Mouse (Mus musculus): Measurements from ENCODE around the gene Adcy5.

Gene Adcy5

DNA sequence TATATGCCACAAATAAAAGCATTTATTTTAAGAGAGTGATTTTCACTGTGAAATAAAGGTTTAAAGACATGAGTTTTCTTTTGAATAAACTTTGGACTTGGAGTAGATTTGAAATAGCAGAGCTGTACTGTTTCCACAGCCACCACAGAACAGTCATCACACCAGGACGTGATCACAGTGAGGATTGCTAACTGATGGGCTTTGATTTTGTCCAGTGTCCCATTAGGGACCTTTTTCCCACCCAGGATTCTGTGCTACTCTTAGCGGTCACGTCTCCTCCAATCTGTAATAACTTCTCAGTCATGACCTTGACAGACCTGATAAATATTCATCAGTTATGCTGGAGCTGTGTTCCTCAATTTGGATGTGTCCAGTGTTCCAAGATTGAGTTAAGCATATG lies 160.8 kb downstream of the Adcy5 start:
- no peak for DNase-seq (ENCODE audit: extremely low spot score, low spot score)

DNA sequence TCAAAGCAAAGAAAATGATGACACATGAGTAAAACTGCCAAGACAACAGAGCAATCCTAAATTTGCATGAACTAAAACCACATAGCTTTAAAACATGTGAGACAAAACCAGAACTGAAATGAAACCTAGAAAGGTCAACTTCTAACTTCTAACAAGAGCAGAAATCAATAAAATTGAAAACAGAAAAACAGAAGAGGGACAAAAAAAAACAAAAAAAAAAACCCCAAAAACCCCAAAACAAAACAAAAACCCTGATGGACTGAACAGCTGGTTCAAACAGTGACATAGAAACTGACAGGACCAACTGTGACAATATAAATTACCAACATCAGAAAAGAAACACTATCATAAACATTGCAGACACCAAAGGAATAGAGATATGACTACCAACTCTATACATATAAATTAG lies 162.2 kb downstream of the Adcy5 start:
- DNase-seq (ENCODE audit: extremely low spot score, low spot score), result no peak

GRCm38 (mm10) chr16:35317460-35317859 lies 162.8 kb downstream of the Adcy5 start:
- no peak for DNase-seq (ENCODE audit: extremely low spot score, low spot score)

DNA sequence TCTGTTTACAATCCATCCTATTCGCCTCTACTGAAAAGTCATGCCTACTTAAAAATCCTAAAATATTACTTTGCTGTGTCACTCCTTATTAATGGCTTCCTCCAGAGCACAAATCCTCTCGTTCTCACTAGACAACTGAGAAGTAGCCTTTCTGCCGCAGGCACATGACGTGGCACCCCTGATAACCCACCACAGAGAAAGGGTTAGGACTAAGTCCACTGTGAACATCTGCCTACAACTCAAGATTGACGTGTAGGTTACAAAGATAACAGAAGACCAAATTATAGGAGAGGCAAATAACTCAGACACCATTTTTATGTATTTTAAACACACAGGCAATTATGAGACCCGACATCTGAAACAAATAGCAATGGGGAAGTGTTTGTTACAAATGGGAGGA lies 163.7 kb downstream of the Adcy5 start:
- DNase-seq (ENCODE audit: extremely low spot score, low spot score), result no peak

DNA sequence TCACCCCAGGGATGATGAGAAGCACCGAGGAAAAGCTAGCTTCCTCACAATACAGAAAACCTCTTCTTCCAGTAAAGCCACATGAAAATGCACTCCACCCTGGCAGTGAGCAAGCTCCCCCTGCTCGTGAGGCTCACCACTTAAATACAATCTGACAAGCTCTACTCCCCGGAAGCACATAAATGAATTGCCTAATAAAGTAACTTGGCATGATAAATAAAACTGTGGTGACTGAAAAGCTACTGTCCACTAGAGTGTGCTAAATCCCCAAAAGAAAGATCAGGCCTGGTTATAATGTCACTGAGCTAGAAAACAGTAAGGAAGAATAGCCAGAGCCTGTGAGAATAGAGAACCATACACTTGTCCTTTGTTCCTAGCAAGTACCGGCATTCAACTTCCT lies 164.7 kb downstream of the Adcy5 start:
- no peak for DNase-seq (ENCODE audit: extremely low spot score, low spot score)

- DNase-seq (ENCODE audit: extremely low spot score, low spot score), result no peak
Measured at GRCm38 (mm10) chr16:35319773-35320172, 165.1 kb downstream of the Adcy5 start.

GRCm38 (mm10) chr16:35330451-35330850 lies 175.8 kb downstream of the Adcy5 start:
- no peak for DNase-seq (ENCODE audit: extremely low spot score, low spot score)

All from neural tube, embryonic 10.5 days (tissue).